Mouse (Mus musculus) layer of hippocampus, adult 2 months (tissue): ENCODE measurements around the gene Btbd35f20. TPM values are rescaled to one million over a fixed set of nuclear protein-coding genes. Genes with fewer than 3 reads are reported as not detected.
"Not testable (repeated sequence)": the region's sequence is repeated elsewhere in the genome, so short reads cannot be mapped to it uniquely, and the experiment has no call there.

Experiments
- DNase-seq, 2 experiments: peaks; one replicate each; pipeline ENCODE4 v3.0.0; 2022; ENCODE audit warnings: low spot score in 2 of 2
- H3K27ac ChIP-seq: fragments of 200-600 bp; 2 replicates; pipeline ENCODE4 v1.8.1; 2022
- H3K4me3 ChIP-seq: fragments of 200-600 bp; 2 replicates; pipeline ENCODE4 v1.8.1; 2022; ENCODE audit warnings: mild to moderate bottlenecking
- long read RNA-seq, 2 experiments: library from polyadenylated mRNA; stranded (forward); transcript quantifications; one replicate each; pipeline ENCODE4 v2.0.0; 2021; ENCODE audit warnings: borderline mapping rate in 2 of 2
- total RNA-seq, 2 experiments: library from RNA; stranded (reverse); gene quantifications; 2 replicates each; pipeline ENCODE4 v1.2.3; 2021

The Btbd35f20 gene
- not detected for total RNA-seq
- long read RNA-seq, experiment 1: 0 reads
- long read RNA-seq, experiment 2: 0 reads

GRCm38 (mm10) chrX:4291145-4291544, at the start of gene Btbd35f20:
Btbd35f20 (minus strand) TSS chrX:4291245.
- not testable (repeated sequence) for DNase-seq, H3K4me3 ChIP-seq, H3K27ac ChIP-seq

Other genes with a start within 250 kb of the Btbd35f20 start
- not detected for gene Btbd35f28, start 94.7 kb downstream of the Btbd35f20 start, total RNA-seq
- gene Btbd35f17, start 79.4 kb upstream of the Btbd35f20 start, total RNA-seq: not detected